Mouse (Mus musculus): ENCODE measurements around the gene Sgf29. TPM values are rescaled to one million over a fixed set of nuclear protein-coding genes. Genes with fewer than 3 reads are reported as not detected.

Sgf29 gene
- polyA plus RNA-seq, 1 experiment, result 31.4 TPM

GRCm38 (mm10) chr7:126667495-126668090 lies 18.5 kb downstream of the Sgf29 start:
- Histone ChIP-seq H3K4me1 (ENCODE audit: control insufficient read depth, insufficient read depth, insufficient read length) (no peaks in the 10 kb centered on the region), H3K27me3 (ENCODE audit: control insufficient read depth, insufficient read depth, low read length) (no peaks in the 10 kb centered on the region), H3K36me3 (ENCODE audit: control insufficient read depth, insufficient read depth, low read length) (peaks cover 24% of the 10 kb centered on the region), H3K27ac (ENCODE audit: insufficient read depth, low read length) (no peak overlapping the region), H3K4me3 (ENCODE audit: extremely low read depth, insufficient read depth, insufficient read length) (no peak overlapping the region)
- WGBS, result 71% methylated on average over 9 of the region's 9 CpGs
- DNase-seq (ENCODE audit: low read depth in 1 of 2, low spot score in 2 of 2), result no peak
- no peak for TF ChIP-seq CTCF (IDR thresholded peaks at IDR 0.05; ENCODE audit: extremely low read depth, insufficient read depth, insufficient read length, insufficient replicate concordance)
- TF ChIP-seq POLR2A (IDR thresholded peaks at IDR 0.05; ENCODE audit: low read depth, low read length), result no peak

GRCm38 (mm10) chr7:126668452-126668851 lies 19.3 kb downstream of the Sgf29 start:
- TF ChIP-seq POLR2A (IDR thresholded peaks at IDR 0.05; ENCODE audit: low read depth, low read length) (no peak), CTCF (IDR thresholded peaks at IDR 0.05; ENCODE audit: extremely low read depth, insufficient read depth, insufficient read length, insufficient replicate concordance) (no peak)
- H3K4me1 ChIP-seq (ENCODE audit: control insufficient read depth, insufficient read depth, insufficient read length), result no peaks in the 10 kb centered on the region
- 67% methylated on average over 5 of the region's 5 CpGs for WGBS
- no peak overlapping the region for H3K4me3 ChIP-seq (ENCODE audit: extremely low read depth, insufficient read depth, insufficient read length)
- peaks cover 31% of the 10 kb centered on the region for H3K36me3 ChIP-seq (ENCODE audit: control insufficient read depth, insufficient read depth, low read length)
- H3K27me3 ChIP-seq (ENCODE audit: control insufficient read depth, insufficient read depth, low read length), result no peaks in the 10 kb centered on the region
- no peak overlapping the region for H3K27ac ChIP-seq (ENCODE audit: insufficient read depth, low read length)
- no peak for DNase-seq (ENCODE audit: low read depth in 1 of 2, low spot score in 2 of 2)

- WGBS, result 95% methylated on average over 3 of the region's 3 CpGs
- H3K36me3 ChIP-seq (ENCODE audit: control insufficient read depth, insufficient read depth, low read length), result peaks cover 28% of the 10 kb centered on the region
- no peaks in the 10 kb centered on the region for H3K27me3 ChIP-seq (ENCODE audit: control insufficient read depth, insufficient read depth, low read length)
- no peak overlapping the region for H3K27ac ChIP-seq (ENCODE audit: insufficient read depth, low read length)
- no peaks in the 10 kb centered on the region for H3K4me1 ChIP-seq (ENCODE audit: control insufficient read depth, insufficient read depth, insufficient read length)
- TF ChIP-seq POLR2A (IDR thresholded peaks at IDR 0.05; ENCODE audit: low read depth, low read length), result no peak
- TF ChIP-seq CTCF (IDR thresholded peaks at IDR 0.05; ENCODE audit: extremely low read depth, insufficient read depth, insufficient read length, insufficient replicate concordance), result no peak
- DNase-seq (ENCODE audit: low read depth in 1 of 2, low spot score in 2 of 2), result no peak
- H3K4me3 ChIP-seq (ENCODE audit: extremely low read depth, insufficient read depth, insufficient read length), result no peak overlapping the region
Observed at GRCm38 (mm10) chr7:126670152-126670551, 21.0 kb downstream of the Sgf29 start.

GRCm38 (mm10) chr7:126672111-126672510 lies 23.0 kb downstream of the Sgf29 start:
- H3K27me3 ChIP-seq (ENCODE audit: control insufficient read depth, insufficient read depth, low read length), result no peaks in the 10 kb centered on the region
- DNase-seq (ENCODE audit: low read depth in 1 of 2, low spot score in 2 of 2), result no peak
- H3K36me3 ChIP-seq (ENCODE audit: control insufficient read depth, insufficient read depth, low read length), result peaks cover 23% of the 10 kb centered on the region
- TF ChIP-seq CTCF (IDR thresholded peaks at IDR 0.05; ENCODE audit: extremely low read depth, insufficient read depth, insufficient read length, insufficient replicate concordance), result no peak
- TF ChIP-seq POLR2A (IDR thresholded peaks at IDR 0.05; ENCODE audit: low read depth, low read length), result no peak
- 95% methylated on average over 9 of the region's 9 CpGs for WGBS
- no peak overlapping the region for H3K27ac ChIP-seq (ENCODE audit: insufficient read depth, low read length)
- no peaks in the 10 kb centered on the region for H3K4me1 ChIP-seq (ENCODE audit: control insufficient read depth, insufficient read depth, insufficient read length)
- H3K4me3 ChIP-seq (ENCODE audit: extremely low read depth, insufficient read depth, insufficient read length), result no peak overlapping the region

GRCm38 (mm10) chr7:126675104-126675503 lies 26.0 kb downstream of the Sgf29 start:
- no peak for DNase-seq (ENCODE audit: low read depth in 1 of 2, low spot score in 2 of 2)
- 94% methylated on average over 8 of the region's 8 CpGs for WGBS
- no peak overlapping the region for H3K4me3 ChIP-seq (ENCODE audit: extremely low read depth, insufficient read depth, insufficient read length)
- peaks cover 23% of the 10 kb centered on the region for H3K36me3 ChIP-seq (ENCODE audit: control insufficient read depth, insufficient read depth, low read length)
- H3K27me3 ChIP-seq (ENCODE audit: control insufficient read depth, insufficient read depth, low read length), result no peaks in the 10 kb centered on the region
- TF ChIP-seq POLR2A (IDR thresholded peaks at IDR 0.05; ENCODE audit: low read depth, low read length) (no peak), CTCF (IDR thresholded peaks at IDR 0.05; ENCODE audit: extremely low read depth, insufficient read depth, insufficient read length, insufficient replicate concordance) (no peak)
- H3K4me1 ChIP-seq (ENCODE audit: control insufficient read depth, insufficient read depth, insufficient read length), result no peaks in the 10 kb centered on the region
- H3K27ac ChIP-seq (ENCODE audit: insufficient read depth, low read length), result no peak overlapping the region

GRCm38 (mm10) chr7:126676207-126676606 lies 27.1 kb downstream of the Sgf29 start, which contains the start of gene Sult1a1:
Sult1a1 (minus strand) TSS chr7:126676432.
- H3K36me3 ChIP-seq (ENCODE audit: control insufficient read depth, insufficient read depth, low read length), result peaks cover 22% of the 10 kb centered on the region
- no peaks in the 10 kb centered on the region for H3K4me1 ChIP-seq (ENCODE audit: control insufficient read depth, insufficient read depth, insufficient read length)
- DNase-seq (ENCODE audit: low read depth in 1 of 2, low spot score in 2 of 2), result no peak
- H3K27me3 ChIP-seq (ENCODE audit: control insufficient read depth, insufficient read depth, low read length), result no peaks in the 10 kb centered on the region
- peak within 1 kb of the TSS; percentile 12; the same call in 1 of the 2 replicates for H3K4me3 ChIP-seq (ENCODE audit: extremely low read depth, insufficient read depth, insufficient read length)
- H3K27ac ChIP-seq (ENCODE audit: insufficient read depth, low read length), result peak within 1 kb of the TSS; percentile 67; the same call in 1 of the 2 replicates
- WGBS, result 84% methylated on average over 1 of the region's 1 CpGs
- no peak for TF ChIP-seq POLR2A (IDR thresholded peaks at IDR 0.05; ENCODE audit: low read depth, low read length)
- no peak for TF ChIP-seq CTCF (IDR thresholded peaks at IDR 0.05; ENCODE audit: extremely low read depth, insufficient read depth, insufficient read length, insufficient replicate concordance)

- H3K27ac ChIP-seq (ENCODE audit: insufficient read depth, low read length), result 0 out of 2 replicates have a peak overlapping the region, but pooled peaks have one; percentile 24
- whole genome bisulfite sequencing, result 63% methylated on average over 4 of the region's 4 CpGs
- TF ChIP-seq CTCF (IDR thresholded peaks at IDR 0.05; ENCODE audit: extremely low read depth, insufficient read depth, insufficient read length, insufficient replicate concordance) (no peak), POLR2A (IDR thresholded peaks at IDR 0.05; ENCODE audit: low read depth, low read length) (no peak)
Observed at GRCm38 (mm10) chr7:126676631-126677220, 27.6 kb downstream of the Sgf29 start.

More at GRCm38 (mm10) chr7:126676631-126677220, 27.6 kb downstream of the Sgf29 start:
- Histone ChIP-seq H3K27me3 (ENCODE audit: control insufficient read depth, insufficient read depth, low read length) (no peaks in the 10 kb centered on the region), H3K36me3 (ENCODE audit: control insufficient read depth, insufficient read depth, low read length) (peaks cover 18% of the 10 kb centered on the region), H3K4me1 (ENCODE audit: control insufficient read depth, insufficient read depth, insufficient read length) (no peaks in the 10 kb centered on the region), H3K4me3 (ENCODE audit: extremely low read depth, insufficient read depth, insufficient read length) (no peak overlapping the region)
- DNase-seq (ENCODE audit: low read depth in 1 of 2, low spot score in 2 of 2), result no peak

All from spleen, adult 2 months (tissue).